Mouse (Mus musculus) embryonic facial prominence, embryonic 13.5 days (tissue): Measurements from ENCODE around the gene Rpl15. TPM values are rescaled to one million over a fixed set of nuclear protein-coding genes. Genes with fewer than 3 reads are reported as not detected.
"Not testable (repeated sequence)": the region's sequence is repeated elsewhere in the genome, so short reads cannot be mapped to it uniquely, and the experiment has no call there.

Experiments used
- ATAC-seq: fragments of 200-750 bp; cut with Nextera tagmentation; 2 replicates; pipeline ENCODE4 v1.8.0; 2017; ENCODE audit warnings: low read depth; ENCODE audit not compliant: insufficient number of reproducible peaks, insufficient read depth, low FRiP score, low TSS enrichment
- H3K27ac ChIP-seq: fragments of 300-500 bp; sonication (generic); 2 replicates; pipeline ENCODE4 v1.5.1; 2015; ENCODE audit warnings: moderate library complexity, mild to moderate bottlenecking, inconsistent platforms
- H3K27me3 ChIP-seq: fragments of 300-500 bp; sonication (generic); 2 replicates; pipeline ENCODE4 v1.6.1; 2015; ENCODE audit warnings: mild to moderate bottlenecking, inconsistent platforms
- H3K36me3 ChIP-seq: fragments of 300-500 bp; sonication (generic); 2 replicates; pipeline ENCODE4 v1.6.1; 2015; ENCODE audit warnings: mild to moderate bottlenecking, inconsistent platforms
- H3K4me1 ChIP-seq: fragments of 300-500 bp; sonication (generic); 2 replicates; pipeline ENCODE4 v1.6.1; 2015; ENCODE audit warnings: inconsistent platforms
- H3K4me2 ChIP-seq: fragments of 300-500 bp; sonication (generic); 2 replicates; pipeline ENCODE4 v1.6.1; 2015; ENCODE audit warnings: moderate library complexity, mild to moderate bottlenecking, inconsistent platforms
- H3K4me3 ChIP-seq: fragments of 300-500 bp; sonication (generic); 2 replicates; pipeline ENCODE4 v1.5.1; 2015; ENCODE audit warnings: mild to moderate bottlenecking, inconsistent platforms
- H3K9ac ChIP-seq: fragments of 300-500 bp; sonication (generic); 2 replicates; pipeline ENCODE4 v1.6.1; 2015; ENCODE audit warnings: mild to moderate bottlenecking, inconsistent platforms
- H3K9me3 ChIP-seq: fragments of 300-500 bp; sonication (generic); 2 replicates; pipeline ENCODE4 v1.6.1; 2016; ENCODE audit warnings: inconsistent platforms
- whole genome bisulfite sequencing: fragments of 180-500 bp; shearing (Covaris S2); methylation state at CpG from one replicate; pipeline ENCODE4 v1.1.7; 2015; ENCODE audit warnings: mixed read lengths; 5-methylcytosine and 5-hydroxymethylcytosine counted together
- polyA plus RNA-seq: library from polyadenylated mRNA; unstranded; fragments of >200 nt; fragmentation: Nextera tagmentation; extraction: Ambion mirVana; gene quantifications from 2 replicates; pipeline ENCODE4 v1.2.1, GENCODE M21; 2015

Rpl15 gene
- polyA plus RNA-seq, 1 experiment from 2014 or later = 439 TPM

- Histone ChIP-seq H3K4me1 (no peaks in the 10 kb centered on the region), H3K4me3 (no peak overlapping the region), H3K27me3 (no peaks in the 10 kb centered on the region), H3K9ac (no peak overlapping the region), H3K27ac (no peak overlapping the region), H3K4me2 (no peak overlapping the region), H3K36me3 (no peaks in the 10 kb centered on the region), H3K9me3 (no peaks in the 10 kb centered on the region)
- no peak for ATAC-seq
- WGBS = 39% methylated on average over 7 of the region's 7 CpGs
These were observed 31.1 kb downstream of the Rpl15 start for GRCm38 (mm10) chr14:18240132-18240531.

- peaks cover 5% of the 10 kb centered on the region; the same call in 1 of the 2 replicates for H3K4me1 ChIP-seq
- H3K9ac ChIP-seq = peak within 1 kb of the TSS; percentile 79
- no peaks in the 10 kb centered on the region for H3K9me3 ChIP-seq
- WGBS = under 1% methylated on average over 64 of the region's 66 CpGs
- peak within 1 kb of the TSS; percentile 78 for H3K4me3 ChIP-seq
- H3K36me3 ChIP-seq = no peaks in the 10 kb centered on the region
- peak within 1 kb of the TSS; percentile 91 for H3K27ac ChIP-seq
- peak; percentile 94 for ATAC-seq
- peak within 1 kb of the TSS; percentile 79 for H3K4me2 ChIP-seq
- H3K27me3 ChIP-seq = no peaks in the 10 kb centered on the region
These were observed 32.1 kb downstream of the Rpl15 start, which contains the start of gene Nr1d2 for GRCm38 (mm10) chr14:18238750-18239731. Nr1d2 (minus strand) TSS chr14:18239127.

GRCm38 (mm10) chr14:18238131-18238749 lies 33.0 kb downstream of the Rpl15 start:
- WGBS = under 1% methylated on average over 55 of the region's 71 CpGs
- Histone ChIP-seq H3K4me2 (peak overlapping the region; percentile 79), H3K4me1 (peaks cover 5% of the 10 kb centered on the region; the same call in 1 of the 2 replicates), H3K36me3 (no peaks in the 10 kb centered on the region), H3K27me3 (no peaks in the 10 kb centered on the region), H3K9ac (peak overlapping the region; percentile 79), H3K27ac (peak overlapping the region; percentile 91), H3K9me3 (no peaks in the 10 kb centered on the region), H3K4me3 (peak overlapping the region; percentile 78)
- ATAC-seq = peak; percentile 92

- Histone ChIP-seq H3K4me3 (peak overlapping the region; percentile 78; the same call in 1 of the 2 replicates), H3K4me2 (peak overlapping the region; percentile 79)
- no peak for ATAC-seq
These were observed 33.8 kb downstream of the Rpl15 start for GRCm38 (mm10) chr14:18237381-18237780.

GRCm38 (mm10) chr14:18236496-18237235 lies 34.5 kb downstream of the Rpl15 start:
- WGBS = 86% methylated on average over 2 of the region's 2 CpGs
- not testable (repeated sequence) for H3K9me3 ChIP-seq, H3K27me3 ChIP-seq, H3K36me3 ChIP-seq, H3K4me3 ChIP-seq, H3K9ac ChIP-seq, H3K4me1 ChIP-seq, H3K27ac ChIP-seq, ATAC-seq, H3K4me2 ChIP-seq

More at GRCm38 (mm10) chr14:18237381-18237780, 33.8 kb downstream of the Rpl15 start:
- Histone ChIP-seq H3K36me3 (no peaks in the 10 kb centered on the region), H3K4me1 (peaks cover 5% of the 10 kb centered on the region; the same call in 1 of the 2 replicates), H3K27me3 (no peaks in the 10 kb centered on the region), H3K27ac (no peak overlapping the region), H3K9ac (no peak overlapping the region), H3K9me3 (no peaks in the 10 kb centered on the region)
- 48% methylated on average over 4 of the region's 4 CpGs for WGBS

- WGBS = 46% methylated on average over 5 of the region's 5 CpGs
- Histone ChIP-seq H3K4me2 (no peak overlapping the region), H3K9ac (no peak overlapping the region), H3K9me3 (no peaks in the 10 kb centered on the region), H3K4me3 (no peak overlapping the region), H3K36me3 (no peaks in the 10 kb centered on the region), H3K4me1 (peaks cover 5% of the 10 kb centered on the region; the same call in 1 of the 2 replicates), H3K27me3 (no peaks in the 10 kb centered on the region), H3K27ac (no peak overlapping the region)
- ATAC-seq = no peak
These were observed 36.9 kb downstream of the Rpl15 start for GRCm38 (mm10) chr14:18233981-18234960.

GRCm38 (mm10) chr14:18233076-18233475 lies 38.1 kb downstream of the Rpl15 start:
- 85% methylated on average over 2 of the region's 2 CpGs for WGBS
- Histone ChIP-seq H3K4me1 (peaks cover 8% of the 10 kb centered on the region; the same call in 1 of the 2 replicates), H3K36me3 (no peaks in the 10 kb centered on the region), H3K27ac (no peak overlapping the region), H3K4me3 (no peak overlapping the region), H3K27me3 (no peaks in the 10 kb centered on the region), H3K9me3 (no peaks in the 10 kb centered on the region), H3K4me2 (no peak overlapping the region), H3K9ac (no peak overlapping the region)
- ATAC-seq = no peak

- ATAC-seq, H3K9ac ChIP-seq, H3K27ac ChIP-seq, H3K4me1 ChIP-seq, H3K4me2 ChIP-seq, H3K4me3 ChIP-seq, H3K27me3 ChIP-seq, H3K9me3 ChIP-seq, H3K36me3 ChIP-seq: not testable (repeated sequence)
- WGBS = 93% methylated on average over 8 of the region's 8 CpGs
These were observed 39.3 kb downstream of the Rpl15 start for GRCm38 (mm10) chr14:18231866-18232265.

GRCm38 (mm10) chr14:18229751-18230150 lies 41.4 kb downstream of the Rpl15 start:
- not testable (repeated sequence) for H3K27ac ChIP-seq, H3K4me3 ChIP-seq, H3K9me3 ChIP-seq, H3K4me1 ChIP-seq, ATAC-seq, H3K9ac ChIP-seq, H3K27me3 ChIP-seq, H3K36me3 ChIP-seq, H3K4me2 ChIP-seq
- WGBS = 93% methylated on average over 10 of the region's 10 CpGs

- H3K27me3 ChIP-seq, H3K9me3 ChIP-seq, H3K4me3 ChIP-seq, ATAC-seq, H3K9ac ChIP-seq, H3K4me1 ChIP-seq, H3K4me2 ChIP-seq, H3K36me3 ChIP-seq, H3K27ac ChIP-seq: not testable (repeated sequence)
- WGBS = 80% methylated on average over 11 of the region's 11 CpGs
These were observed 45.0 kb downstream of the Rpl15 start for GRCm38 (mm10) chr14:18226181-18226580.
